Mouse (Mus musculus) heart, postnatal 10 days (tissue): Measurements from ENCODE around the gene Gm4969. TPM values are rescaled to one million over a fixed set of nuclear protein-coding genes. Genes with fewer than 3 reads are reported as not detected.

ENCODE experiments used
- DNase-seq, 2 experiments: peaks; one replicate each; pipeline ENCODE4 v3.0.0; 2021
- intact Hi-C: fragments of 180-260 bp; cut with DNase I; formaldehyde crosslinking; loops from one replicate; pipeline ENCODE4 v1.15.1; 2025
- total RNA-seq, 2 experiments: library from RNA; stranded (reverse); gene quantifications; 2 replicates each; pipeline ENCODE4 v1.2.3; 2021

Gm4969 gene
- total RNA-seq, 2 experiments from 2014 or later = 0.07 to 0.19 TPM

DNA sequence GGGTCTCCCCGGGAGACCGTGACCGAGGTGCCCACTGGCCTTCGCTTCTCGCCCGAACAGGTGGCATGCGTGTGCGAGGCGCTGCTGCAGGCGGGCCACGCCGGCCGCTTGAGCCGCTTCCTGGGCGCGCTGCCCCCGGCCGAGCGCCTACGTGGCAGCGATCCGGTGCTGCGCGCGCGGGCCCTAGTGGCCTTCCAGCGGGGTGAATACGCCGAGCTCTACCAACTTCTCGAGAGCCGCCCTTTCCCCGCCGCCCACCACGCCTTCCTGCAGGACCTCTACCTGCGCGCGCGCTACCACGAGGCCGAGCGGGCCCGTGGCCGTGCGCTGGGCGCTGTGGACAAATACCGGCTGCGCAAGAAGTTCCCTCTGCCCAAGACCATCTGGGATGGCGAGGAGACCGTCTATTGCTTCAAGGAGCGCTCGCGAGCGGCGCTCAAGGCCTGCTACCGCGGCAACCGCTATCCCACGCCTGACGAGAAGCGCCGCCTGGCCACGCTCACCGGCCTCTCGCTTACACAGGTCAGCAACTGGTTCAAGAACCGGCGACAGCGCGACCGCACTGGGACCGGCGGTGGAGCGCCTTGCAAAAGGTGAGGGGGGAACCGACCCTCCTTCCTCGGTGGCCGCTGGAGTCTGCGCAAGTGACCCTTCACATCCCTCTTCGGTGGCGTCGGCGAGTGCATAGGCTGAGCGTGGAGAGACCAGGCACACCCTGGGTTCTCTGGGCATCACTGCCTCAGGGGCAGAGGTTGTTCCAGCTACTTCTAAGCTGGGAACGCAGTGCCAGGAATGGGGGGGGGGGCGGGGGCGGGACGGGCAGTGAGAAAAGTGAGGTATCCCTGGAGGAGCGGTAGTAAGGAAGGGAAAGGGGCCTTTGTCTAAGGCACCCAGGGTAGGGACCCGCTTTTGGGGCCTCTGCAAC is 23.1 kb downstream of the Gm4969 start:
- intact Hi-C loops = no loop called here
- DNase-seq = peak; percentile 73 to 75

- intact Hi-C loops = no loop called here
- peak in 1 of 2 experiments; percentile 73 for DNase-seq
These were observed 23.7 kb downstream of the Gm4969 start, which contains the start of gene Six5 for GRCm38 (mm10) chr7:19094471-19094825. Gene Six5 (plus strand): TSS chr7:19094594.

GRCm38 (mm10) chr7:19093537-19094385 is 24.4 kb downstream of the Gm4969 start:
- intact Hi-C loops = loop anchor here (1.0 kb wide), 1 partner anchor 24 kb away; no protein-coding TSS in a partner anchor
- peak; percentile 98 for DNase-seq

- intact Hi-C loops = loop anchor here (1.0 kb wide), 1 partner anchor 24 kb away; no protein-coding TSS in a partner anchor
These were observed 25.0 kb downstream of the Gm4969 start for GRCm38 (mm10) chr7:19093174-19093521.

GRCm38 (mm10) chr7:19092381-19093173 is 25.6 kb downstream of the Gm4969 start:
- DNase-seq = peak; percentile 75 to 81
- intact Hi-C loops = loop anchor here (1.0 kb wide), 1 partner anchor 23 kb away; no protein-coding TSS in a partner anchor

More at GRCm38 (mm10) chr7:19093174-19093521, 25.0 kb downstream of the Gm4969 start:
- peak; percentile 91 to 92 for DNase-seq

- intact Hi-C loops = no loop called here
- DNase-seq = no peak
These were observed 26.3 kb downstream of the Gm4969 start for GRCm38 (mm10) chr7:19091913-19092312.

GRCm38 (mm10) chr7:19088813-19089212 is 29.4 kb downstream of the Gm4969 start:
- intact Hi-C loops = no loop called here
- DNase-seq = peak; percentile 73 to 84

GRCm38 (mm10) chr7:19086760-19087159 is 31.4 kb downstream of the Gm4969 start:
- DNase-seq = no peak
- intact Hi-C loops = no loop called here

- intact Hi-C loops = no loop called here
- DNase-seq = peak; percentile 53 to 64
These were observed 32.1 kb downstream of the Gm4969 start for GRCm38 (mm10) chr7:19086042-19086441.

DNA sequence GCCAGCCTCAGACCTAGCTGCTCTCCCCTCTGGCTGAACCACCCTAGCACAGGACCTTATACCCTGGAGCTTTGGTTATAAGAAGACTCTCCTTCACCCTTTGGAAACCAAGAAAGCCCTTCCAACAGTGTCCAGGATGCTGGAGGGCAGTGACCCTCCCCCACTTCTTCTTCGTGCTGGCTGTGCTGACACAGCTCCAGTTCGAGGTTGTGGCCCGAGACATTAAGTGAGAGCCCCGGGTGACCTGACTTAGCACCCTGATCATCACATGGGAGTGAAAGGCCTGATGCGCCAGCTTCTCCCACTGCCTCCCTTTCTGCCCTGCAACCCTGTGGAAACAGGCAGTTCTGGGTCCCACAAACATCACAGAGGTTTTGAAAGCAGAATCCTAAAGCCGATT is 32.7 kb downstream of the Gm4969 start:
- intact Hi-C loops = no loop called here
- DNase-seq = no peak

DNA sequence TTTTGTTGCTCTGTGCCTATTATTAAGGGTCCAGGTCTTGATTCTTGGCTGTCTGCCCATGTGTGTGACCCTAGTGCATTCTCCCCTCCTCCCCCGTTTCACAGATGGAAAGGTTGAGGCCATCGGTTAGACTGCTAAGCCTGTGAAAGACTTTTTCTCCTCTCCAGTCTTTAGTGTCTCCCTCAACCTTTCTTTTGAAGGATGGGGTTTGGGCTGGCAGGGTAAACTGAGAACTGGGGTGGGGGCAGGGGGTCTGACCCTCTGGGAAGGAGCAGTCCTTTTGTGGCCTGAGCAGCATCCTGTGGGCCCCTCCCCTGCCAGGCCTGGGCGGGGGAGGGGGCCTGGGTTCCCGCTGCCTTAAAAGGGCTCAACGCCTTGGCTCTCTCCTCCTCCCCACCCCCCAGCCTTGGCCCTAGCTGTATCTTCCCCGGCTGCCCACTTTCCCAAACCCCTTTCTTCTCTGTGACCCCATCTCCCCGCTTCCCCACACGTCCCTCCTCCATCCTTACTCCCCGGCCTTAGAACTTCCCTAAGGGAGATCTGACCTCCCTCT is 33.2 kb downstream of the Gm4969 start:
- DNase-seq = no peak
- intact Hi-C loops = no loop called here

DNA sequence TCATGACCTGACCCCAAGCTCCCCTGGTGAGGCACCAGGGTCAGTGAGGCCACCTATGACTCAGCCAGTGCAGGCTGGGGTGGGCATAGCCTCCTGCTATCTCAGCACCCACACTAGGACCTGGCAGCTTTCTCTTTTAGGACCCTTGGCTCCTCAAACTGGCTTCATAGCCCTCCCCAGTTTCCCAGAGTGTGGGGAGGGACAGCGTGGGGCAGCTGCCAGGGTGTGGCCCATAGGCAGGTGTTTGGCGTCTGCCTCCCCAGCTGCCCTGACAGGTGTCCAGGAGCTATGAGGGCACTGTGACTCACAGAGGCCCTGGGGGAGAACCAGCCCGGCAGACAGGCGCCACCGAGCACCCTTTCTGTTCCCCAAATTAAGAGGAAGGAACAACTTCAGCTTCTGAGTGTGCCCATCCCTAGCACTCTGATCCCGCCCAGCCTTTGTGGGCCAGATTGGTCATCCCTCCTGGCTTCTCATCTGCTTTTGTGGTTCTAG is 33.8 kb downstream of the Gm4969 start:
- intact Hi-C loops = no loop called here
- peak in 1 of 2 experiments; percentile 55 for DNase-seq

DNA sequence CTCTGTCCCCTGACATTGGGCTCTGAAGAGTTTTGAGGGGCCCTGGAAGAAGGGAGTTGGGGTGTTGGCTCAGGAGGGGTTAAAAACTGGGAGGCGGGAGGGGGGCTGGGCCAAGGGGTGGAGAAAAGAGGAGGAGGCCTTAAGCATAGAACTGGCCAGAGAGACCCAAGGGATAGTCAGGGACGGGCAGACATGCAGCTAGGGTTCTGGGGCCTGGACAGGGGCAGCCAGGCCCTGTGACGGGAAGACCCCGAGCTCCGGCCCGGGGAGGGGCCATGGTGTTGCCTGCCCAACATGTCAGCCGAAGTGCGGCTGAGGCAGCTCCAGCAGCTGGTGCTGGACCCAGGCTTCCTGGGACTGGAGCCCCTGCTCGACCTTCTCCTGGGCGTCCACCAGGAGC is 34.5 kb downstream of the Gm4969 start, which contains the start of gene Dmpk:
Dmpk (plus strand) TSS at position 149 of the 400 bp plus-strand sequence.
- intact Hi-C loops = no loop called here
- DNase-seq = peak; percentile 72 to 73

- peak; percentile 87 to 92 for DNase-seq
- intact Hi-C loops = no loop called here
These were observed 35.1 kb downstream of the Gm4969 start for GRCm38 (mm10) chr7:19083096-19083495.

DNA sequence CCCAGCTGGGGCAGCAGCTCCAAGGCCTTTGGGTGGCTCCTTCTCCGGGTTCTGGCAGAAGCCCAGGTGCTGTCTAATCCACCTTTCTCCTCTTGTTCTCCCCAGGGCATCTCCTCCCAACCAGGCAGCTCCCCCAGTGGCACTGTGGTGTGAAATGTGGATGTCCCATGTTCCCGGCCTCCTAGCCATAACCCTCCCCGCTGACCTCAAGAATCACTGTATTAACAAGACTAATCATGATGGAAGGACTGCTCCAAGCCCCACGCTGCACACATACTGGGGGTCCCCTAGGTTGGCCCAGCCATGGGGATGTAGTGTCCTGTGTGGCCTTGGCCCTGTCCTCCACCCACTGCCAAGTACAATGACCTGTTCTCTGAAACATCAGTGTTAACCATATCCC is 36.0 kb downstream of the Gm4969 start:
- intact Hi-C loops = no loop called here
- DNase-seq = no peak

GRCm38 (mm10) chr7:19080451-19080950 is 37.7 kb downstream of the Gm4969 start:
- intact Hi-C loops = no loop called here
- no peak for DNase-seq

- no peak for DNase-seq
- intact Hi-C loops = no loop called here
These were observed 39.4 kb downstream of the Gm4969 start for GRCm38 (mm10) chr7:19078732-19079131.

GRCm38 (mm10) chr7:19077761-19078160 is 40.4 kb downstream of the Gm4969 start:
- peak in 1 of 2 experiments; percentile 42 for DNase-seq
- intact Hi-C loops = no loop called here

DNA sequence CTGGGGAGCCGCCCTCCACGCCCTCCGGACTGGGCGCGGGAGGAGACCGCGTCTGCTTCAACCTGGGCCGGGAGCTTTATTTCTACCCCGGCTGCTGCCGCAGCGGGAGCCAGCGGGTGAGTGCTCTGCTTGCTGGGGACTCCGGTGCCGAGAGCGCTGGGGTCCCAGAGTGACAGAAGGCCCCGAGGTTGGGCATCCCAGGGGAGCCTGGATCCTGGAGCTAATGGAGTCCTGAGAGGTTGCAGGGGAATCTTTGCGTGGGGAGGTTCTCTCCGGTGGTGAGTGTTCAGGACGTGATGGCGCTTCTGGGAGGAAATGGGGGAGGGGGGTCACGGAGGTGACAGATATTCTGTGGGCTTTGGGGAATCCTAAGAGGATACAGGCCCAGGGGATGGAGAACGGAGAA is 41.6 kb downstream of the Gm4969 start:
- intact Hi-C loops = no loop called here
- DNase-seq = peak; percentile 37 to 48
